Mouse (Mus musculus) Patski (cell line): ENCODE results near the gene Snapc1. TPM values are rescaled to one million over a fixed set of nuclear protein-coding genes. Genes with fewer than 3 reads are reported as not detected.

ENCODE experiments used
- ATAC-seq: fragments of 100-300 bp; one replicate; pipeline ENCODE4 v1.8.0; 2021
- CTCF ChIA-PET: fragments of 350-600 bp; sonication (Branson Sonifier 250); formaldehyde crosslinking; loops from one replicate; lab custom pipeline; 2022; ENCODE audit warnings: inconsistent platforms; lab: Charles Lee
- POLR2A ChIA-PET: fragments of 350-600 bp; sonication (Branson Sonifier 250); formaldehyde crosslinking; loops from one replicate; lab custom pipeline; 2022; ENCODE audit warnings: antibody characterized with exemption, inconsistent platforms; lab: Charles Lee
- DNase-seq: peaks from one replicate; pipeline ENCODE4 v3.0.0-alpha.2; 2011; ENCODE audit warnings: low read depth, low spot score
- H3K27me3 ChIP-seq: fragments of 371-371 bp; one replicate; pipeline ENCODE4 v1.5.1; 2021
- CTCF ChIP-seq: fragments of 100-300 bp; IDR thresholded peaks from one replicate; pipeline ENCODE4 v1.5.1; 2021
- in situ Hi-C: fragments of 300-500 bp; cut with MboI; formaldehyde crosslinking; loops from 3 replicates; pipeline ENCODE4 v1.11.1; 2018; ENCODE audit warnings: low pct_unique_long_range_greater_than_20kb, mixed read lengths
- polyA plus RNA-seq: library from polyadenylated mRNA; unstranded; gene quantifications from one replicate; pipeline ENCODE4 v1.2.3, GENCODE M21; 2021

Snapc1 gene
- polyA plus RNA-seq, 1 experiment from 2014 or later = 16.5 TPM

GRCm38 (mm10) chr12:73953420-73954186 is 10.7 kb upstream of the Snapc1 start:
- H3K27me3 ChIP-seq = no peaks in the 10 kb centered on the region
- DNase-seq (no peak), ATAC-seq (no peak)
- TF ChIP-seq CTCF = no peak
- in situ Hi-C loops = no loop called here
- ChIA-PET POLR2A (no interaction called here), CTCF (interaction anchor here (0.7 to 1.3 kb wide), 2 partner anchors 11 to 20 kb away, joined by 3 read pairs; no protein-coding TSS in a partner anchor)

GRCm38 (mm10) chr12:73954785-73955184 is 9.5 kb upstream of the Snapc1 start:
- ChIA-PET CTCF (no interaction called here), POLR2A (no interaction called here)
- ATAC-seq (peak; percentile 52), DNase-seq (no peak)
- in situ Hi-C loops = no loop called here
- no peak for TF ChIP-seq CTCF
- H3K27me3 ChIP-seq = no peaks in the 10 kb centered on the region

DNA sequence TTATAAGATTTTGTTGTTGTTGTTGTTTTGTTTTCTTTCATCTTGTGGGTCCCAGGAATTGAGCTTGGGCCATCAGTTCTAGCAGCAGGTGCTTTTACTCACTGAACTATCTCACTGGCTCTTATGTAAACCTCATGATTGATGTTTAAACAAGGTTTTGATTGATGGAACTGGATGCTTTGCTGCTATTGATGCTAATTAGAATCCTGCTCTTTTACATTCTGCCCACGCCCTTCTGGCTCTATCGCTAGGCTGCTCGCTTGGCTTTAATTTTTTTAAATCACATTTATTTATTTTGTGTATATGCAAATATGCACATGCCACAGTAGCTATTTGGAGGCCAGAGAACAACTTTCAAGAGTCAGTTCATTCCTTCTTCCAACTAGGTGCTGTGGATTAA is 6.6 kb upstream of the Snapc1 start:
- CTCF ChIA-PET = no interaction called here
- in situ Hi-C loops = no loop called here
- POLR2A ChIA-PET = no interaction called here
- ATAC-seq (no peak), DNase-seq (no peak)
- no peaks in the 10 kb centered on the region for H3K27me3 ChIP-seq
- no peak for TF ChIP-seq CTCF

- no peaks in the 10 kb centered on the region for H3K27me3 ChIP-seq
- DNase-seq (no peak), ATAC-seq (no peak)
- CTCF ChIA-PET = no interaction called here
- POLR2A ChIA-PET = interaction anchor here (0.6 kb wide), 2 partner anchors 13 to 277 kb away, joined by 7 read pairs; no protein-coding TSS in a partner anchor
- no peak for TF ChIP-seq CTCF
- in situ Hi-C loops = no loop called here
Observed at GRCm38 (mm10) chr12:73958830-73959229, 5.5 kb upstream of the Snapc1 start.

GRCm38 (mm10) chr12:73969142-73969541 is 4.9 kb downstream of the Snapc1 start:
- DNase-seq (no peak), ATAC-seq (no peak)
- in situ Hi-C loops = no loop called here
- ChIA-PET CTCF (no interaction called here), POLR2A (no interaction called here)
- TF ChIP-seq CTCF = no peak
- H3K27me3 ChIP-seq = no peaks in the 10 kb centered on the region

- ATAC-seq (no peak), DNase-seq (no peak)
- POLR2A ChIA-PET = interaction anchor here (0.6 to 1.1 kb wide), 2 partner anchors 16 to 41 kb away, joined by 3 read pairs; no protein-coding TSS in a partner anchor
- TF ChIP-seq CTCF = no peak
- in situ Hi-C loops = no loop called here
- H3K27me3 ChIP-seq = no peaks in the 10 kb centered on the region
- CTCF ChIA-PET = interaction anchor here (1.1 to 1.4 kb wide), 3 partner anchors 15 to 266 kb away, joined by 3 to 5 read pairs (median 4); no protein-coding TSS in a partner anchor
Observed at GRCm38 (mm10) chr12:73974584-73974983, 10.3 kb downstream of the Snapc1 start.

GRCm38 (mm10) chr12:73978144-73978543 is 13.9 kb downstream of the Snapc1 start:
- POLR2A ChIA-PET = no interaction called here
- TF ChIP-seq CTCF = no peak
- ATAC-seq = no peak
- CTCF ChIA-PET = interaction anchor here (1.3 kb wide), 1 partner anchor 26 kb away, joined by 5 read pairs; no protein-coding TSS in a partner anchor
- DNase-seq = no peak
- no peaks in the 10 kb centered on the region for H3K27me3 ChIP-seq
- in situ Hi-C loops = no loop called here

DNA sequence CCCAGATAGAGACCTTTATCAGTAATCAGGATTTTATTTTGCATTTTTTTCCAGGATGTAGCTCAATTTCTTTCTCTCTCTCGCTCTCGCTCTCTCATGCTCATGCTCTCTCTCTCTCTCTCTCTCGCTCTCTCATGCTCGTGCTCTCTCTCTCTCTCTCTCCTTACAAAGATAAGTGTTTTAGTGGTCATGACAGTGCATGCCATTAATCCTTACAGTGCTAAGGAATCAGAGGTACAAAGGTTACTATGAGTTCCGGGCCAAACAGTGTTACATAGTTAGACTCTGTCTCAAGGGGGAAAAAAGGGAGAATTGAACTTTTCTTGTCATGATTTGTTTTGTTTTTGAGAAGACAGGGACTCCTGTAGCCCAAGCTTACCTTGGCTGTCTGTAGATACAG is 15.4 kb downstream of the Snapc1 start:
- POLR2A ChIA-PET = no interaction called here
- no peak for TF ChIP-seq CTCF
- no peak for ATAC-seq
- H3K27me3 ChIP-seq = no peaks in the 10 kb centered on the region
- CTCF ChIA-PET = no interaction called here
- in situ Hi-C loops = loop anchor here (10.0 kb wide), 1 partner anchor 165 kb away; no protein-coding TSS in a partner anchor
- no peak for DNase-seq

DNA sequence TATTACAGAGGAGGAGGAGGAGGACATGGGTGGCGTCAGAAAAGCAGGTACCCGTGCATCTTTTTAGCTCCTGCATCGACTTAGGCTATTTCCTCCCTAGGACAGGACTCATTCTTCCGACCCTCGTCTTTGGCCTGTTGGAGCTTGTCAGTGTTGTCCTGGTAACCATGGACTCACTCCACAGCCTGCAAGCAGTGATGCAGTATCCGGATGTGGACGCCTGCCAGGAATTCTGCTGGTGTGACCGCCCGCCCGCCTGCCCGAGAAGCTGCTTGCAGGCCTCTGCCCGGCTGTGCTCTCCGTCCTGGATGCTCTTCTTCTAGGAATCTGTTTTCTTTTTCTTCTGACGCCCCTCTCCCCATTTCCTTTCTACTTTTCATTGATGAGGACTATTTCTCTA is 18.3 kb downstream of the Snapc1 start:
- in situ Hi-C loops = loop anchor here (10.0 kb wide), 1 partner anchor 168 kb away; no protein-coding TSS in a partner anchor
- peak; percentile 57 for DNase-seq
- peak; percentile 90 for ATAC-seq
- H3K27me3 ChIP-seq = no peaks in the 10 kb centered on the region
- no peak for TF ChIP-seq CTCF
- ChIA-PET CTCF (interaction anchor here (0.9 kb wide), 1 partner anchor 275 kb away, joined by 3 read pairs; no protein-coding TSS in a partner anchor), POLR2A (no interaction called here)

- ChIA-PET CTCF (interaction anchor here (1.3 kb wide), 1 partner anchor 280 kb away, joined by 5 read pairs; no protein-coding TSS in a partner anchor), POLR2A (no interaction called here)
- ATAC-seq (no peak), DNase-seq (no peak)
- in situ Hi-C loops = loop anchor here (5.0 to 10.0 kb wide), 2 partner anchors 171 to 279 kb away; no protein-coding TSS in a partner anchor
- TF ChIP-seq CTCF = no peak
- H3K27me3 ChIP-seq = no peaks in the 10 kb centered on the region
Observed at GRCm38 (mm10) chr12:73986299-73986698, 22.0 kb downstream of the Snapc1 start.

DNA sequence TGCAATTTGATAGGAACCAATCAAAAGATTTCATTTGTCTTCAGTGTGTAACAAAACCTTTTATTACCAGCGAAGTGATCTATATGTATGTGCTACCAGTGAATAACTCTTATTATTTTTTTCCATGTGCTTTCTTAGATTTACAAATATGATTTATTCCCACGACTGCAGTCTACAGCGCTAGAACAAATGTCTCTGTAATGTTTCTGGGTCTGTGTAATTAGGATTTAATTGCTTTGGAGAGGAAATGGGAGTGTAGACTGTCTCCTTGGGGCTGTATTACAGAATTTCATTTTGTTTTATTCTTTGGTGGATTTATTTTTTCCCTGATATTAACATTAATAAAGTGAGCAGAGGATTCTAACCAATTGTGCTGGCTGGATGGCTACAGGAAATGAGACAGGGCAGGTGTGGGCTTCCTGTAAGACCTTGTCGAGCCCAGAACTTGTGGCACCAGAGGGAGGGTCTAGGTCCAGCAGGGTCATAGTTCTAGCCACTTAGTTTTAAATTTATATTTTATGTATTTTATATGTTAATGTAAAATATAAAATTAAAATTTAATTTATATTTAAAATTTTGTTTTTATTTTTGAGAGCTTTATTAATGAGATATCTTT is 24.2 kb downstream of the Snapc1 start:
- ChIA-PET CTCF (interaction anchor here (0.9 to 2.2 kb wide), 3 partner anchors 20 to 284 kb away, joined by 3 to 8 read pairs (median 3); no protein-coding TSS in a partner anchor), POLR2A (no interaction called here)
- DNase-seq = no peak
- no peak for TF ChIP-seq CTCF
- no peak for ATAC-seq
- in situ Hi-C loops = loop anchor here (5.0 to 10.0 kb wide), 2 partner anchors 174 to 281 kb away; no protein-coding TSS in a partner anchor
- H3K27me3 ChIP-seq = no peaks in the 10 kb centered on the region
